Mouse (Mus musculus): ENCODE measurements around the gene Pgm2. TPM values are rescaled to one million over a fixed set of nuclear protein-coding genes. Genes with fewer than 3 reads are reported as not detected.

Pgm2 gene
- polyA plus RNA-seq, 1 experiment from 2014 or later, result 32.0 TPM

DNA sequence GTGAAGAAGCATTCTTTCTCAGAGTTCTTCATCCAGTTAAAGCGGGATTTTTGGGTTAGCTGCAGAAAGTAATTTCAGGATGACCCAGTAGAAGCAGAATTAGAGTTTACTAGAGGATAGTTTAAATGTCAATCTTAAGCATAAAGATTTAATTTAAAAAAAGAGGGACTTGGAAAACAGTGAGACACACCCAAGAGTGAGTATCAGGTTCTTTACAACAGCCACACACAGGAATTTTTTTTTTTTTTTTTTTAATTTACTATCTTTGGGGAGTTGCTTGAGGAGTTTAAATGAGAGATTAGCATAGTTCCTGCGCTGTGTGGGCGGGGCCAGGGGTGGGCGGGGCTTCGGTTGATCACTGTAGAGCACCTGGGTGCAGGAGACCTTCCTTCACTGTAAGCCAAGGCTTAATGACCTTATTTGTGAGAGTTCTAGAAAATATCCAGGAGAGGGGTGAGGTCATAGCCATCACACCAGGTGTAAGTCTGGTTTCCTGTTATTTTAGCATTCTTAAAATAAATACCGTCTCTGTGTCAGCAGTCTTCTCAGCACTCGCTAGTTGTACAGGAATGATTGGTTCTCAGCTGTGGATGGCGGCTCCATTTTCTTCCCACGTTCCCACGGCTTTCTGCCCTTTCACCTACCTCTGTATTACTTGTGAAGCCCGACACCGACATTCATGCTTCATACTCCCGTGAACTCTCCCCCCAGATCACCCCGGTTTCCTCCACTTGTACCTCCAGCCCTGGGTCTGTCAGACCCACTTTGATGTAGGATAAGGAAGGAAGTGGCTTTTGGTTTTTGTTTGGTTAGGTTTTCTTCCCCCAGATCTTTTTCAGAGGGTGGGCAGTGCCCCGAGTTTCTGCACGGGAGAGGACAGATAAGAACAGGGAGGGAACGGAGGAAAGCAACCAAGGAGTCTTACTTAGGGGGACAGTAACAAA lies 56.7 kb downstream of the Pgm2 start:
- ATAC-seq (ENCODE audit: insufficient number of reproducible peaks, insufficient read depth, low FRiP score, low TSS enrichment, low read depth), result peak; percentile 18; the same call in 1 of the 2 replicates
- no peak overlapping the region for H3K9ac ChIP-seq (replicated peaks)
- H3K4me1 ChIP-seq (replicated peaks), result peaks cover 10% of the 10 kb centered on the region; the same call in 1 of the 2 replicates
- H3K4me3 ChIP-seq (replicated peaks), result no peak overlapping the region
- no peaks in the 10 kb centered on the region for H3K36me3 ChIP-seq
- H3K4me2 ChIP-seq, result peak overlapping the region; percentile 38
- WGBS, result 24% methylated on average over 17 of the region's 17 CpGs
- H3K27me3 ChIP-seq, result peaks cover 11% of the 10 kb centered on the region
- H3K27ac ChIP-seq, result no peak overlapping the region
- no peaks in the 10 kb centered on the region for H3K9me3 ChIP-seq

GRCm38 (mm10) chr5:64153319-64153718 lies 60.6 kb downstream of the Pgm2 start:
- no peaks in the 10 kb centered on the region for H3K9me3 ChIP-seq
- H3K36me3 ChIP-seq, result no peaks in the 10 kb centered on the region
- 95% methylated on average over 1 of the region's 1 CpGs for WGBS
- H3K4me2 ChIP-seq, result no peak overlapping the region
- peaks cover 35% of the 10 kb centered on the region for H3K27me3 ChIP-seq
- H3K27ac ChIP-seq, result no peak overlapping the region
- H3K4me3 ChIP-seq (replicated peaks), result no peak overlapping the region
- H3K4me1 ChIP-seq (replicated peaks), result peaks cover 13% of the 10 kb centered on the region; the same call in 1 of the 2 replicates
- no peak for ATAC-seq (ENCODE audit: insufficient number of reproducible peaks, insufficient read depth, low FRiP score, low TSS enrichment, low read depth)
- H3K9ac ChIP-seq (replicated peaks), result no peak overlapping the region

DNA sequence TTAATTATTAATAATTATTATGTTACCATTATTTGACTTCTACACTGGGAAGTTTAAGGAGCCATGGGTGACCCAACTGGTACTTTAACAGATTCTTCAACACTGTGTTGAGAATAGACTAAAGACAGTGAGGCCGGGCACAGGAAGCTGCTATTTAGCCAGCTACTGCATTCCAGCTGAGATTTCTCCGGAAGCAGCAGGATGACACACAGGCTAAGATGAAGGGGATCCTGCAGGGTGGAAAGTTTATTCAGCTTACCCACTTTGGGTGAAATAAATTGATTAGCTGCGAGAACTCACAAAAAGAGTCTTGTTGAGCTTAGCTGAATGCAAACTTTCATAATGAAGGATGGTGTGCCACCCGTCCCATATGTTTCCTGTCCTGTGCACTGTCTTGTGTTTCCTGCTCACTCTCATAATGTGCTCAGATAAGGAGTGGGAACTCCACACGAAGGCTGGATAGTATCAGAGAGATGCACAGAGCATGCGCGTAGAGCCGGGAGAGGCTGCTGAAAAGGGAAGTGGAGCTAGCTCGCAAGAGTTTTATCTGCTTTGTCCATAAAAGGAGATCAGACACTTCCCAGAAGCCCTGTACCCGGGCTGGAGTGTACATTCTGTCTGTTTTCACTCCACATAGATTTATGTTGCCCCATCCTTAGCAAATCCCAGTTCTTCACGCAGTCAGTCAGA lies 63.3 kb downstream of the Pgm2 start, which contains the start of gene Tbc1d1:
TSS of gene Tbc1d1 (plus strand) at position 445 of the 690 bp plus-strand sequence.
- 27% methylated on average over 11 of the region's 11 CpGs for WGBS
- H3K4me2 ChIP-seq, result peak within 1 kb of the TSS; percentile 13; the same call in 1 of the 2 replicates
- no peak for ATAC-seq (ENCODE audit: insufficient number of reproducible peaks, insufficient read depth, low FRiP score, low TSS enrichment, low read depth)

DNA sequence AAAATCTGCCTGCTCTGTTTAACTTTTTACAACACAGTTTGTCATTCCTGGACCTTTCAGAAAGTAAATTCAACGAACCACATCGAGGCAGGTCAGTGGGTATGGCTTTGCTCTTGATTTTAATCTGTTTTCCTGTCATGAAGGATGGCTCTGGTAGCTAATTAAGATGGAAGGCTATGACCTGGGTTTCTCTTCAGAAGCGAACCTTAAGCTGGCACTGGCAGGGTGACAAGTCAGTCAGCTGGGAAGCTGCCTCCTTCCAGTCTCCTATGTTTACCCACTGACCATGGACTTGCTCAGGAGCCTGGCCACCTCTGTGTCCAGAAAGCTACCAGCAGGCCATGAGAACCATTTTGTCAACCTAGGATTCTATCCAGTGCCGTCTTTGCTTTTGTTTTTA lies 63.8 kb downstream of the Pgm2 start:
- WGBS, result 37% methylated on average over 4 of the region's 4 CpGs
- no peak overlapping the region for H3K9ac ChIP-seq (replicated peaks)
- no peak overlapping the region for H3K27ac ChIP-seq

More for the DNA sequence above, 63.3 kb downstream of the Pgm2 start, which contains the start of gene Tbc1d1:
- Histone ChIP-seq H3K4me3 (replicated peaks) (no peak within 1 kb of the TSS), H3K27me3 (peaks cover 51% of the 10 kb centered on the region), H3K27ac (no peak within 1 kb of the TSS), H3K36me3 (no peaks in the 10 kb centered on the region), H3K4me1 (replicated peaks) (peaks cover 12% of the 10 kb centered on the region; the same call in 1 of the 2 replicates), H3K9ac (replicated peaks) (no peak within 1 kb of the TSS), H3K9me3 (no peaks in the 10 kb centered on the region)

GRCm38 (mm10) chr5:64157926-64158325 lies 65.2 kb downstream of the Pgm2 start:
- H3K9ac ChIP-seq (replicated peaks), result no peak overlapping the region
- no peaks in the 10 kb centered on the region for H3K36me3 ChIP-seq
- H3K9me3 ChIP-seq, result no peaks in the 10 kb centered on the region
- no peak for ATAC-seq (ENCODE audit: insufficient number of reproducible peaks, insufficient read depth, low FRiP score, low TSS enrichment, low read depth)
- H3K27me3 ChIP-seq, result peaks cover 68% of the 10 kb centered on the region
- no peak overlapping the region for H3K4me2 ChIP-seq
- 34% methylated on average over 1 of the region's 1 CpGs for WGBS
- peaks cover 15% of the 10 kb centered on the region; the same call in 1 of the 2 replicates for H3K4me1 ChIP-seq (replicated peaks)
- H3K27ac ChIP-seq, result no peak overlapping the region
- no peak overlapping the region for H3K4me3 ChIP-seq (replicated peaks)

More for the DNA sequence above, 63.8 kb downstream of the Pgm2 start:
- Histone ChIP-seq H3K4me2 (peak overlapping the region; percentile 13; the same call in 1 of the 2 replicates), H3K27me3 (peaks cover 56% of the 10 kb centered on the region), H3K4me1 (replicated peaks) (peaks cover 15% of the 10 kb centered on the region; the same call in 1 of the 2 replicates), H3K9me3 (no peaks in the 10 kb centered on the region), H3K4me3 (replicated peaks) (no peak overlapping the region), H3K36me3 (no peaks in the 10 kb centered on the region)
- ATAC-seq (ENCODE audit: insufficient number of reproducible peaks, insufficient read depth, low FRiP score, low TSS enrichment, low read depth), result no peak

GRCm38 (mm10) chr5:64158501-64158900 lies 65.8 kb downstream of the Pgm2 start:
- Histone ChIP-seq H3K9ac (replicated peaks) (no peak overlapping the region), H3K4me2 (0 out of 2 replicates have a peak overlapping the region, but pooled peaks have one; percentile 100), H3K4me1 (replicated peaks) (peaks cover 15% of the 10 kb centered on the region; the same call in 1 of the 2 replicates), H3K9me3 (no peaks in the 10 kb centered on the region), H3K27ac (no peak overlapping the region), H3K27me3 (peaks cover 68% of the 10 kb centered on the region), H3K4me3 (replicated peaks) (no peak overlapping the region), H3K36me3 (no peaks in the 10 kb centered on the region)
- no peak for ATAC-seq (ENCODE audit: insufficient number of reproducible peaks, insufficient read depth, low FRiP score, low TSS enrichment, low read depth)
- 35% methylated on average over 4 of the region's 4 CpGs for WGBS

GRCm38 (mm10) chr5:64159065-64159780 lies 66.5 kb downstream of the Pgm2 start:
- Histone ChIP-seq H3K4me3 (replicated peaks) (peak overlapping the region; percentile 61), H3K9ac (replicated peaks) (peak overlapping the region; percentile 58), H3K27me3 (peaks cover 68% of the 10 kb centered on the region), H3K27ac (no peak overlapping the region), H3K9me3 (no peaks in the 10 kb centered on the region), H3K36me3 (no peaks in the 10 kb centered on the region), H3K4me1 (replicated peaks) (peaks cover 15% of the 10 kb centered on the region; the same call in 1 of the 2 replicates), H3K4me2 (peak overlapping the region; percentile 100)
- no peak for ATAC-seq (ENCODE audit: insufficient number of reproducible peaks, insufficient read depth, low FRiP score, low TSS enrichment, low read depth)
- under 1% methylated on average over 39 of the region's 39 CpGs for WGBS

GRCm38 (mm10) chr5:64159781-64160704 lies 67.3 kb downstream of the Pgm2 start:
- Histone ChIP-seq H3K36me3 (no peaks in the 10 kb centered on the region), H3K27me3 (peaks cover 68% of the 10 kb centered on the region), H3K4me2 (peak overlapping the region; percentile 100), H3K4me3 (replicated peaks) (peak overlapping the region; percentile 61), H3K4me1 (replicated peaks) (peaks cover 15% of the 10 kb centered on the region; the same call in 1 of the 2 replicates), H3K27ac (no peak overlapping the region), H3K9me3 (no peaks in the 10 kb centered on the region), H3K9ac (replicated peaks) (peak overlapping the region; percentile 58)
- WGBS, result under 1% methylated on average over 59 of the region's 63 CpGs
- peak; percentile 57 for ATAC-seq (ENCODE audit: insufficient number of reproducible peaks, insufficient read depth, low FRiP score, low TSS enrichment, low read depth)

DNA sequence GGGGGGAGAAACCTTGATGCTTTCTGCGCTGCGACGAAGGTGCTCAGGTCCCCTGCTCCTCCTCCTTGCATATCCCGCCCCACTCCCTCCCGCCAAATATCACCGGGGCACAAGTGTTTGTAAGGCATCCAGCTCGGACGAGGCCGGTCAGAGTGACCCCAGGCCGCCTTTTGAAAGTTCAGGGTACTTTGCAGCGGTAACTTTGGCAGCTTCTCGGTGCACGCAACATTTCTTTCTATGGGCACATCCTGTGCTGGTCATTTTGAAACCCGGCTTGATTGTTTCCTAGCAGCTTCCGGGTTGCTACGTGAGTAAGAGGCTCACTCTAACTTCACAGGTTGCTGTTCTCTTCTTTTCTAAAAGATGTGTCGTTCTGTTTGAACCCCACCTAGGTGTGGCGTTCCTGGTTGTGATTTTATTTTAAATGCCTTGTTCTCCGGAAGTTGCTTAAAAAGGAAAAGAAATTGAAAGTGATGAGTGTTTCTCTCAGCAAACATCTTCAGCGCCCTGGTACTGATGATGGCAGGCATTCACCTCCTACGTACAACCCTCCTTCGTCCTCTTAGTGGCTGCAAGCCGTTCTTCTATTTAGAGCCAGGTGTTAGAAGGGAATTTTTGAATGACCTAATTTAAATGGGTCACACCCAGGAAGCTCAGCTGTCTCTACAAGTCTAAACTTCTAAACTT lies 68.1 kb downstream of the Pgm2 start:
- Histone ChIP-seq H3K27me3 (peaks cover 66% of the 10 kb centered on the region), H3K27ac (no peak overlapping the region), H3K4me1 (replicated peaks) (peaks cover 14% of the 10 kb centered on the region; the same call in 1 of the 2 replicates), H3K9ac (replicated peaks) (peak overlapping the region; percentile 58; the same call in 1 of the 2 replicates), H3K4me2 (peak overlapping the region; percentile 100), H3K36me3 (no peaks in the 10 kb centered on the region), H3K4me3 (replicated peaks) (peak overlapping the region; percentile 61), H3K9me3 (no peaks in the 10 kb centered on the region)
- under 1% methylated on average over 23 of the region's 23 CpGs for WGBS
- no peak for ATAC-seq (ENCODE audit: insufficient number of reproducible peaks, insufficient read depth, low FRiP score, low TSS enrichment, low read depth)

Data from limb, embryonic 12.5 days (tissue).